Mouse (Mus musculus): ENCODE measurements around the gene Rpl23.

DNA sequence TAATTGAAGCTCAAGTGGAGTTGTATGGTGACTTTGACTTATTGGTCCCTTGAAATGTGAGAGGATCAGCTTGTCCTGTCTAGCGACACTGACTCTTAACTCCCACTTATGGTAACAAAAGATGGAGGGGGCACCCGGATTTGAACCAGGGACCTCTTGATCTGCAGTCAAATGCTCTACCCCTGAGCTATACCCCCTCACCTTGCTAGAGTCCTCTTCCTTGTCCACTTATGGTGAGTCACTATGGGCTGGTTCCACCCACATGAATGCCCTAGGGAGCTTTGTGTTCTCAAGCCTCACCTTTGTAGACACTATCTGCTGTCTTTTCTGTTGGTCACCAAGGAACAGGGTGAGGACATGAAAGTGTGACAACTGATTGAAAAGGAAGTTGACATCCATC, 12.5 kb downstream of the Rpl23 start:
- no peak for TF ChIP-seq CTCF (IDR thresholded peaks at IDR 0.05; ENCODE audit: low read depth)
- TF ChIP-seq EP300 (IDR thresholded peaks at IDR 0.05; ENCODE audit: low read depth), result no peak

Measured in liver, embryonic 14.5 days (tissue).